Mouse (Mus musculus) C2C12 (cell line): ENCODE results near the gene Serpina6.

ENCODE experiments used
- CTCF ChIP-seq: IDR thresholded peaks from one replicate; pipeline ENCODE4 v1.5.1; 2011; ENCODE audit not compliant: control insufficient read depth, insufficient read depth, insufficient read length
- MAX ChIP-seq: IDR thresholded peaks from one replicate; pipeline ENCODE4 v1.6.1; 2011; ENCODE audit warnings: mild to moderate bottlenecking, control low read depth
- MYOD1 ChIP-seq: IDR thresholded peaks from one replicate; pipeline ENCODE4 v1.6.1; 2011; ENCODE audit warnings: low read depth; ENCODE audit not compliant: control insufficient read depth, insufficient read length
- USF1 ChIP-seq: IDR thresholded peaks from one replicate; pipeline ENCODE4 v1.6.1; 2011; ENCODE audit warnings: low read depth, mild to moderate bottlenecking, control low read depth, moderate library complexity

- TF ChIP-seq CTCF: no peak
- TF ChIP-seq MYOD1: no peak
- no peak for TF ChIP-seq MAX
- no peak for TF ChIP-seq USF1
Measured at GRCm38 (mm10) chr12:103670344-103670743, 13.3 kb upstream of the Serpina6 start.
